Mouse (Mus musculus) heart, postnatal 4 days (tissue): ENCODE measurements around the gene Ccdc88c. TPM values are rescaled to one million over a fixed set of nuclear protein-coding genes. Genes with fewer than 3 reads are reported as not detected.
A peak's percentile ranks its signal among the peaks of the same experiment; 100 is the strongest.
"Not testable (repeated sequence)": the region's sequence is repeated elsewhere in the genome, so short reads cannot be mapped to it uniquely, and the experiment has no call there.

Experiments used
- DNase-seq: peaks from one replicate; pipeline ENCODE4 v3.0.0; 2021
- total RNA-seq, 2 experiments: library from RNA; stranded (reverse); gene quantifications; 2 replicates each; pipeline ENCODE4 v1.2.3; 2021

The Ccdc88c gene
- total RNA-seq, 2 experiments from 2014 or later = 10.9 to 11.4 TPM

DNA sequence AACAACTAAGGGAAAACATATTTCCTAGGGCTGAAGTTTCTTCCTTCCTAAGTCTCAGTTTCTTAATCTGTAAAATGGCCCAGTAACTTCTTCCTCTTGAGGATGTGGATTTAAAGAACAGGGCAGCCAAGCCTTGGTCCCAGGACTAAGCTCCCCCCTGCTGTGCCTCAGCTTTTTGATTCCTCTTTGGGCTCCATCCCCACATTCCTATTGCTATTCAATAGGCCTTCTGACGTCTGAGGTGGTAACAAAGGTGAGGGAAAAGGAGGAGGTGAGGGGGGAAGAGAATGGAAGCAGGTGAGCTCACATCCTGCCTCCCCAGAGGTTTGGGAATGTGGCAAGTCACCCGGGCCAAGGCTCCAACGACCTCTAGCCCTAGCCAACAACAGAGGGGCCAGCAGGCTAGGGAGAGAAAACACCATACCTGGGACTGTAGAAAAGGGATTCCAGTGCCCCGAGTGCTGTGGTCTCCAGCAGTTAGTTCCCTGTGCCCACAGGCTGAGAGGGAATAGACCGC is 12.4 kb downstream of the Ccdc88c start:
- no peak for DNase-seq

- peak; percentile 32 for DNase-seq
Measured at GRCm38 (mm10) chr12:101015926-101016325, 12.9 kb downstream of the Ccdc88c start.

DNA sequence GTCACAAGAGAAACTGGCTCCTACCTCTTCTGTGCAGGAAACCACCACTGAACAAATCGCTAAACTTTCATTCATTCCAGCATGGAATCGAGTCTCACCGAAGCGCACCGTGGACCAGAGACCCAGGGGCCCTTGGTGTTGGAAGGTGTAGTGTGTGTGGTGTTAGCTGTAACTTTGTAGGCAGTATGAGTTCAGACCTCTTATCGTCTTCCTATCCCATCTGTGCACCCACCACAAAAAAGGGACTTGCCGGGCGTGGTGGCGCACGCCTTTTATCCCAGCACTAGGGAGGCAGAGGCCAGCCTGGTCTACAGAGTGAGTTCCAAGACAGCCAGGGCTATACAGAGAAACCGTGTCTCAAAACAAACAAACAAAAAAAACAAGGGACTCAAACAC is 13.7 kb downstream of the Ccdc88c start:
- no peak for DNase-seq

GRCm38 (mm10) chr12:101014549-101015164 is 14.2 kb downstream of the Ccdc88c start:
- DNase-seq = no peak

GRCm38 (mm10) chr12:101013668-101014067 is 15.2 kb downstream of the Ccdc88c start:
- not testable (repeated sequence) for DNase-seq

DNA sequence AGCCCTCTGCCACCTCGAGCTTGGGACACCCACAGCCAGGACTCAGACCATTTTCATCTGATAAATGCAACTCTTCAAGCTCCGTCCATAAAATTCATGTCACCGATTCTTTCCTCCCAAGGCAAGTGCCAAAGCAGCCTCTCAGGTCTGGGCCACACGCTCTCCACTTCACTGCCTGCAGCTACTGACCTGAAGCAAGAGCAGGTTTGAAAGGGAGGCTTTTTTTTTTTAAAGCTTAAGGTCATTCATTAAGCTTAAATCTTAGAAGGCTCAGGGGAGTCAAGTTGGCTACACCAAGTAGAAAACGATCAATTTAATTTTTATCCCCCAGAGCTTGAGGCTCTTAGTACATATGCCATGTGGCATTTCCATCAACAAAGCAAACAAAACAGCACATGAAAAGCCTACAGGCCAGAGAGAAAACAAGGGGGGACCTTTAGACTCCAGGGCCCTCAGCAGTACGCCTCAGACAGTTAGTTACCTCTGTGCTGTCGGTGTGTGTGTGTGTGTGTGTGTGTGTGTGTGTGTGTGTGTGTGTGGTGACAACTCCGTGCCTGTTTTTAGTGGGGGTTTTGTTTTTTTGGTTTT is 15.7 kb downstream of the Ccdc88c start:
- DNase-seq = no peak

GRCm38 (mm10) chr12:101012197-101013077 is 16.4 kb downstream of the Ccdc88c start:
- DNase-seq = peak; percentile 40

- DNase-seq = no peak
Measured at GRCm38 (mm10) chr12:101011017-101011416, 17.8 kb downstream of the Ccdc88c start.

DNA sequence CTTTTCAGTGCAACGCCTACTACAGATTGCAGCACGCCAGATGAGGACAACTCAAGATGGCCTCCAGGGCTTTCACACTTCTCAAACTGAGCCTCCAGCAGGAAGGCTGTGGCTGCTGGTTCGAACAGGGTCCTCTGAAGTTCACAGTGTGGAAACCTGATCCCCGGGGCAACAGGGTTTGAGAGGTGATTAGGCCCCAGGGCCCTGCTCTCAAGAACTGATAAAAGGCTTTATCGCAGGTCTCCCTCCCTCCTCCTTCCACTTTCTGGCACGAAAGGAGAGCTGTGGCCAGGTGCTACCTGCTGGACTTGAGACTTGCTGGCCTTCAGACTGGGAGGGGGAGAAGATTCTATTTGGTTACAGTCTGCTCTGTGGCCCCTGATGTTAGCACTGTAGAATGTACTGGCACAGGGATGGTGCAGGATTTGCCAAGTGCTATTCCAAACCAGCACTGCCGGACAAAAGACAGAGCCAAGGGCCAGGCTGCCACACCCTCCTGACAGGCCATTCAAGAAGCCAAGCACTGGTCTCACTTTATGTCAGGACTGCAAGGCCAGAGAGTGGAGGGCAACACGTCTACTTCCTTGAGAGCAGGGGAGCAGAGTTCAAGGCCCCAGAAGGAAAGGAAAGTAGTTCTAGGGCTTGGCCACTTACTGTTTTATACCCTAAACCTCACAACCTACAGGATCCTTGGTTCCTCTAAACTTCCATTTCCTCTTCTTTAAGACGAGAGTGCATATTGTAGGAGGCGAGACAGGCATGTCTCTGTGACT is 18.5 kb downstream of the Ccdc88c start:
- no peak for DNase-seq

- DNase-seq = no peak
Measured at GRCm38 (mm10) chr12:101009225-101009624, 19.6 kb downstream of the Ccdc88c start.

- no peak for DNase-seq
Measured at GRCm38 (mm10) chr12:101008648-101009047, 20.2 kb downstream of the Ccdc88c start.

DNA sequence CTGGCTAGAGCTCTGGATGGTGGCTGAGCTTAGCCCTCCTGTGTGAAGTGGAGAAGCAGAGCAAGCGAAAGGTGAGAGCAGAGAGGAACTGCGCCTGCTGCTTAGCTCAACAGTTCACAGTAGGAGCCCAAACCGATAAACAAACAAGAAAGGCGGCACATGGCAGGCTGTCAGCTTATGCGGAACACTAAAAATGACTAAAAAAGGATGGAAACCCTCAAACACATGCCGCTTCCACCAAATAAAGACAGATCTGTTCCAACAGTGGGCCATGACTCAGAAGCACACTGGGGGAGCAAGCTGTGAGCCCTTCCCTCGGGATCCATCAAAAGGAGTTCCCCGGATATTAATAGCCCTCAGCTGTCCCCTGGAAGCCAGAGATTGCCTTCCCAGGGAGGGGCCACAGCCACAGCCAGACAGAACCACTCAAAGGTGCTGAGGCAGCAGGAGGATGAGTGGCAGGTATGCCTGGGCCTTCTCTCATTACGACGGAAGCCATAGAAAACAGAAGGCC is 20.8 kb downstream of the Ccdc88c start:
- DNase-seq = peak; percentile 31

GRCm38 (mm10) chr12:101007427-101007826 is 21.4 kb downstream of the Ccdc88c start:
- no peak for DNase-seq

- DNase-seq = no peak
Measured at GRCm38 (mm10) chr12:101005665-101006420, 23.0 kb downstream of the Ccdc88c start.

DNA sequence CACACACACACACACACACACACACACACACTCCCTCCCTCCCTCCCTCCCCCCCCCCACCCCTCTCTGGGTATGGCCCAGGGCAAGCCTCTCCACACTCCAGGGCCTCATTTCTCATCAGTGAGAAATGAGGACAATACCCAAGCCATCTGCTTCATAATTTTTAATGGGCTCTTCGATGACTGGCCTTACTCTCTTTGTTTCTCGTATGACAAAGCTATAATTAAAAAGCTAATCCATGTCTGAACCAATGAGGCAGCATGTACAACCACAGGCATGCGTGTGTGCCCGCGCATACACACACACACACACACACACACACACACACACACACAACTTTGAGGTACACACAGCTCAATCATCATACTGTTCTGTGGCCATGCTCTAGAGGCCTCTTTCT is 23.9 kb downstream of the Ccdc88c start:
- no peak for DNase-seq

- DNase-seq = no peak
Measured at GRCm38 (mm10) chr12:101002801-101003513, 25.9 kb downstream of the Ccdc88c start.

GRCm38 (mm10) chr12:100999061-100999954 is 29.5 kb downstream of the Ccdc88c start:
- no peak for DNase-seq

DNA sequence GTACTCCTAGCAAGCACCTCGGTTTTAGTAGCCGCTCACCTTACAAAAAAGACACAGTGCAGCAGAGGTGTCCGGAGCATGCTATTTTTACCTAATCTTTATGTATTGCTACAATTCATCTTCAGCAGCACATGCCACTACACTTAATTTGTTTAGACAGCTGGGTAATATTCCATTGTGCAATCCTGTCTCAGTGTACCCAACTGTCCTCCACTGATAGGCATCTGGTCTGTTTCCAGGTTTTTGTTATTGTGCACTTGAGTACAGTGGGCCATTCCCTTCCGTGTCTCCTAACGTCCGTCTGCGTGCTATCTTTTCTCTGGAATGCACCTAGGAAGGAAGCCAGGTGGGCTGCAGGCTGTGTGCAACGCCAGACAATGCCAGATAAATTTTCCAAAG is 30.3 kb downstream of the Ccdc88c start:
- no peak for DNase-seq

GRCm38 (mm10) chr12:100997830-100998563 is 30.9 kb downstream of the Ccdc88c start:
- no peak for DNase-seq
